Mouse (Mus musculus) testis, adult 2 months (tissue): ENCODE results near the gene En1.

ENCODE experiments used
- CTCF ChIP-seq: fragments of 200-500 bp; IDR thresholded peaks from 2 replicates; pipeline ENCODE4 v1.5.1; 2012; ENCODE audit warnings: low read depth, mild to moderate bottlenecking, inconsistent platforms, low read length, moderate library complexity; ENCODE audit not compliant: control insufficient read depth, insufficient read depth, insufficient replicate concordance
- POLR2A ChIP-seq: fragments of 200-500 bp; IDR thresholded peaks from 2 replicates; pipeline ENCODE4 v1.6.1; 2012; ENCODE audit warnings: low read depth, mild to moderate bottlenecking, inconsistent platforms, low read length, moderate library complexity; ENCODE audit not compliant: control insufficient read depth

DNA sequence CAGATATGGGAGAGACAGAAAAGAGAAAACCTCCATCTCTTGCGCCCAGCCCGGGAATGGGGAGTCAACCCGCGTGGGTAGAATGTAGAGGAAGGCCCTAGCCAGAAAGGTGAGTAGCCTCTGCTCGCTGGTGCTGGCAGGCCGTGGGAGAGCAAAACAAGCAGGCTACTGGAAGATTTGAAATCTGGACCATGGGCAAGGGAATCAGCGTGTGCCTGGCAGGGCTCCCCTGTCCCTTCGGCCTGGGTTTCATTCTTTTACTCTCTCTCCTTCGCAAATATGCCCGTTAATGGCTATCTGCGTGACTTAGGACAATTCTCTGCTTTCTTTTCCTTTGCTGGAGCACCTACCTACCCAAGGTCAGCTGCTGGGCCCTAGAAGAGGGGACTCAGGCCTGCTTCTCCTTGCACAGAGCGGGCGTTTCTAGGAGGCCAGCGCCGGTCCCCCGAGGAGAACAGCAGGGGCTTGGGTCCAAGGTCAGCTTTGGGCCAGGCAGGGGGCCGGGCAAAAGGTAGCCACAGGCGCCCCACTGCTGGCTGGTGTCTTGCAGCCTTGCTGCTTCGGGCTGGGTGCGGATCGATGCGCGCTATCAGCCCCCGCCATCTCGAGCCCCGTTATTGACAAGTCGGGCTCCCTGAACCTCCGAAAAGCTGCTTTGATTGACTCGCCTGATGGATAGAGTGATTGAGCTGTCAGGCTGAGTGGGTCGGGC, 2.4 kb downstream of the En1 start:
- no peak for TF ChIP-seq POLR2A
- TF ChIP-seq CTCF: no peak
